Mouse (Mus musculus): Measurements from ENCODE around the gene Fam174b. TPM values are rescaled to one million over a fixed set of nuclear protein-coding genes. Genes with fewer than 3 reads are reported as not detected.

Gene Fam174b
- total and polyA plus RNA-seq, 3 experiments: not detected

DNA sequence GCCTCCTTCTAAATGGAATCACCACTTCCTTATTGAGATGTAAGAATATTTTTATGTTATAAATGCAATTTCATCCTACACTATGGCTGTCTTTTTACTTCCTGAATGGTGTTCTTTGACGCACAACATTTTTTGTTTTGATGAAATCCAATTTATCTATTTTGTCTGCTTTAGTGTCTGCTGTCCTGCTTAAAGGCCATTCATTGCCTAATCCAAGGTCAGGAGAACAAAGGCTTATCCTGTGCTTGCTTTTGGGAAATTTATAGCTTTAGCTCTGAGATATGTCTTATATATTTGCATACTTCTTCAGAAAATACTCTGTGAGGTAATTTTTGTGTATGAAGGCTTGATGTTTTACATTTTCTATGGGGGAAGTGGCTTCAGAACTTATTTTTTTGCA is 13.5 kb downstream of the Fam174b start:
- dilution Hi-C loops (cut with MboI; ENCODE audit: extremely low pct_ligation_motif_present, extremely low pct_unique_long_range_greater_than_20kb, low sequenced_read_pairs) (no loop called here), in situ Hi-C loops (cut with MboI; ENCODE audit: low pct_ligation_motif_present, low pct_unique_long_range_greater_than_20kb, low sequenced_read_pairs) (loop anchor here (25.0 kb wide), 1 partner anchor 91 kb away; no protein-coding TSS in a partner anchor)
- Histone ChIP-seq H3K27me3 (replicated peaks) (peaks cover 29% of the 10 kb centered on the region), H3K79me2 (replicated peaks; ENCODE audit: control insufficient read depth, extremely low read depth, insufficient read depth, poor library complexity, severe bottlenecking) (no peaks in the 10 kb centered on the region), H3K4me1 (ENCODE audit: control insufficient read depth in 1 of 2, insufficient read depth in 2 of 2) (no peaks in the 10 kb centered on the region), H3K27ac (ENCODE audit: insufficient read depth, low read depth) (no peak overlapping the region), H3K4me3 (replicated peaks in 1 of 3; ENCODE audit: low read depth in 2 of 3, low read length in 2 of 3, poor library complexity in 1 of 3) (no peak overlapping the region), H3K9me3 (replicated peaks; ENCODE audit: low read length) (peaks cover 9% of the 10 kb centered on the region), H3K9ac (ENCODE audit: insufficient read depth, low read depth) (no peak overlapping the region), H3K4me2 (ENCODE audit: insufficient read depth, low read depth, poor library complexity, severe bottlenecking) (no peak overlapping the region), H3K36me3 (replicated peaks in 1 of 2; ENCODE audit: control insufficient read depth in 1 of 2, insufficient read depth in 1 of 2, low read length in 1 of 2) (no peaks in the 10 kb centered on the region)
- DNase-seq (ENCODE audit: extremely low read depth): no peak
- TF ChIP-seq BHLHE40 (IDR thresholded peaks at IDR 0.05; ENCODE audit: low read depth, low read length) (no peak), ETS1 (conservative IDR thresholded peaks at IDR 0.05; ENCODE audit: low read depth, low read length) (no peak), GABPA (IDR thresholded peaks at IDR 0.05; ENCODE audit: insufficient replicate concordance, low read depth, low read length) (no peak), E2F4 (IDR thresholded peaks at IDR 0.05; ENCODE audit: insufficient replicate concordance, low read depth, low read length) (no peak)

DNA sequence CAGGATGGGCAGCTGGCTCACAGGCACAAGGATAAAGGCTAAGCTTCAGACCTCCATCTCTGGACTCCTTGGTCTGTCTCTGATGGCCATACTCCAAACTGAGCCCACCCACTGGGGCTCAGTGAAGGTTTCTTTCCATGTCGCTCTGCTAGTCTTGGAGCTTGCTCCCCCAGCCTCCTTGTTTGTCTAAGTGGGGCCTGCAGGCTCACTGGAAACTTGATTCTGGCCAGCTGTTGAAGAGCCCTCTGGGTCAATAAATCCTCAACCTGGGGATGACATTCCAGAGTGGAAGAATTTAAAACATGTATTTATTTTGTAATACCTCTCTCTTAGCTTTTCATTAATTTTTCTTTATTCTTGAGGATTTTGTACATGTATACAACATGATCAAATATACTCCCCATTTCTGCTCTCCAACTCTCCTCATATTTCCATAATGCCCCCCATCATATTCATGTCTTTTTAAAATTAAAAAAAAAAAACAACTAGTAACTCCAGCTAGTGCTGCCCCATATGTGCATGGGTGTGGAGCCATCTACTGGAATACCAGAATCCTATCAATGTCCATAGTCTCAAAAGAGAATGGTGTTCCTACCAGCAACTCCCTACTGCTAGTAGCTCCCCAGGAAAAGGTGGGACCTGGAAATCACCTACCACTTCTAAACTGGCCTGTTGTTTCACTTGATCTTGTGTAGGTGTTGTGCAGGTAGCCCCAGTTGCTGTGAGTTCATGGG is 15.4 kb downstream of the Fam174b start:
- H3K27me3 ChIP-seq (replicated peaks): peaks cover 43% of the 10 kb centered on the region
- H3K4me1 ChIP-seq (ENCODE audit: control insufficient read depth in 1 of 2, insufficient read depth in 2 of 2): no peaks in the 10 kb centered on the region
- no peak for DNase-seq (ENCODE audit: extremely low read depth)
- dilution Hi-C loops (cut with MboI; ENCODE audit: extremely low pct_ligation_motif_present, extremely low pct_unique_long_range_greater_than_20kb, low sequenced_read_pairs): no loop called here
- H3K79me2 ChIP-seq (replicated peaks; ENCODE audit: control insufficient read depth, extremely low read depth, insufficient read depth, poor library complexity, severe bottlenecking): no peaks in the 10 kb centered on the region
- no peak overlapping the region for H3K27ac ChIP-seq (ENCODE audit: insufficient read depth, low read depth)
- no peak overlapping the region for H3K4me3 ChIP-seq (replicated peaks in 1 of 3; ENCODE audit: low read depth in 2 of 3, low read length in 2 of 3, poor library complexity in 1 of 3)
- TF ChIP-seq CHD2 (IDR thresholded peaks at IDR 0.05; ENCODE audit: low read length) (no peak), MXI1 (IDR thresholded peaks at IDR 0.05; ENCODE audit: low read depth, low read length) (no peak), EP300 (IDR thresholded peaks at IDR 0.05; ENCODE audit: low read length) (no peak), MYC (IDR thresholded peaks at IDR 0.05; ENCODE audit: low read depth, low read length) (no peak), JUND (conservative IDR thresholded peaks at IDR 0.05; ENCODE audit: low read depth, low read length) (no peak), JUN (IDR thresholded peaks at IDR 0.05; ENCODE audit: insufficient read depth, low read depth, low read length) (no peak), RCOR1 (conservative IDR thresholded peaks at IDR 0.05; ENCODE audit: low read depth, low read length) (no peak)
- in situ Hi-C loops (cut with MboI; ENCODE audit: low pct_ligation_motif_present, low pct_unique_long_range_greater_than_20kb, low sequenced_read_pairs): loop anchor here (25.0 kb wide), 1 partner anchor 93 kb away; no protein-coding TSS in a partner anchor
- H3K9ac ChIP-seq (ENCODE audit: insufficient read depth, low read depth): no peak overlapping the region
- peaks cover 9% of the 10 kb centered on the region for H3K9me3 ChIP-seq (replicated peaks; ENCODE audit: low read length)
- H3K36me3 ChIP-seq (replicated peaks in 1 of 2; ENCODE audit: control insufficient read depth in 1 of 2, insufficient read depth in 1 of 2, low read length in 1 of 2): no peaks in the 10 kb centered on the region
- H3K4me2 ChIP-seq (ENCODE audit: insufficient read depth, low read depth, poor library complexity, severe bottlenecking): no peak overlapping the region

DNA sequence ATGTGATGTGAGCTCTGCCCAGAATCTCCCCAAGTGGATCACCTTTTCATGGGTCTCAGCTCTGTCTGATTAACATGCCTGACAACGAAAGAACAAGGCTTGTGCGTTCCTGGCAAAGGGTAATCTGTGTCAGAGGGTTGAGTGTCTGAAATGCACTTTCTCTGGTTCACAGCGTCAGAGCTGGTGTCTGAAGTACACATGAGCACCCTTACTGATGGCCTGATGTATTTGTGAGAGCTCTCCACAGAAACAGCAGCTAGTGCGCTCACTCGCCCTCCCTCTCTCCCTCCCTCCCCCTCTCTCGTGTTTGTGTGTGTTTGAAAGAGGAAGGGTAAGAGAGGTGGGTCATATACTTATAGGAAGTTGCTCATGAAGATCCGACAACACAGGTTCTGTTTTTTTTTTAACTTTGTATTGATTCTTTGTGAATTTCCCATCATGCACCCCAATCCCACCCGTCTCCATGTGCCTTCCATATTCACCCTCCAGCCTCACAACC is 21.6 kb downstream of the Fam174b start:
- H3K36me3 ChIP-seq (replicated peaks in 1 of 2; ENCODE audit: control insufficient read depth in 1 of 2, insufficient read depth in 1 of 2, low read length in 1 of 2): no peaks in the 10 kb centered on the region
- no peaks in the 10 kb centered on the region for H3K9me3 ChIP-seq (replicated peaks; ENCODE audit: low read length)
- H3K27me3 ChIP-seq (replicated peaks): peaks cover 81% of the 10 kb centered on the region
- no peaks in the 10 kb centered on the region for H3K4me1 ChIP-seq (ENCODE audit: control insufficient read depth in 1 of 2, insufficient read depth in 2 of 2)
- H3K27ac ChIP-seq (ENCODE audit: insufficient read depth, low read depth): no peak overlapping the region
- H3K9ac ChIP-seq (ENCODE audit: insufficient read depth, low read depth): no peak overlapping the region
- DNase-seq (ENCODE audit: extremely low read depth): no peak
- dilution Hi-C loops (cut with MboI; ENCODE audit: extremely low pct_ligation_motif_present, extremely low pct_unique_long_range_greater_than_20kb, low sequenced_read_pairs) (no loop called here), in situ Hi-C loops (cut with MboI; ENCODE audit: low pct_ligation_motif_present, low pct_unique_long_range_greater_than_20kb, low sequenced_read_pairs) (loop anchor here (25.0 kb wide), 1 partner anchor 99 kb away; no protein-coding TSS in a partner anchor)
- no peak overlapping the region for H3K4me2 ChIP-seq (ENCODE audit: insufficient read depth, low read depth, poor library complexity, severe bottlenecking)
- TF ChIP-seq CTCF (conservative IDR thresholded peaks at IDR 0.05 in 1 of 2, IDR thresholded peaks at IDR 0.05 in 1 of 2; ENCODE audit: low read depth in 2 of 2, low read length in 2 of 2) (no peak), TBP (conservative IDR thresholded peaks at IDR 0.05; ENCODE audit: low read depth, low read length) (no peak), SMC3 (IDR thresholded peaks at IDR 0.05; ENCODE audit: low read depth, low read length) (no peak), ELF1 (IDR thresholded peaks at IDR 0.05; ENCODE audit: low read depth, low read length) (no peak), CHD2 (IDR thresholded peaks at IDR 0.05; ENCODE audit: low read length) (no peak)
- no peaks in the 10 kb centered on the region for H3K79me2 ChIP-seq (replicated peaks; ENCODE audit: control insufficient read depth, extremely low read depth, insufficient read depth, poor library complexity, severe bottlenecking)
- no peak overlapping the region for H3K4me3 ChIP-seq (replicated peaks in 1 of 3; ENCODE audit: low read depth in 2 of 3, low read length in 2 of 3, poor library complexity in 1 of 3)

All from CH12.LX (cell line).